Mouse (Mus musculus) layer of hippocampus, adult 2 months (tissue): ENCODE data around the gene C3. TPM values are rescaled to one million over a fixed set of nuclear protein-coding genes. Genes with fewer than 3 reads are reported as not detected.
A peak's percentile ranks its signal among the peaks of the same experiment; 100 is the strongest.

Experiments
- DNase-seq, 2 experiments: peaks; one replicate each; pipeline ENCODE4 v3.0.0; 2022; ENCODE audit warnings: low spot score in 2 of 2
- H3K27ac ChIP-seq: fragments of 200-600 bp; 2 replicates; pipeline ENCODE4 v1.8.1; 2022
- H3K4me3 ChIP-seq: fragments of 200-600 bp; 2 replicates; pipeline ENCODE4 v1.8.1; 2022; ENCODE audit warnings: mild to moderate bottlenecking
- CTCF ChIP-seq: fragments of 200-600 bp; conservative IDR thresholded peaks from 2 replicates; pipeline ENCODE4 v1.8.1; 2022; ENCODE audit warnings: antibody characterized with exemption, mild to moderate bottlenecking, moderate library complexity
- total RNA-seq, 2 experiments: library from RNA; stranded (reverse); gene quantifications; 2 replicates each; pipeline ENCODE4 v1.2.3; 2021

Gene C3
- total RNA-seq, 2 experiments from 2014 or later, result 0.97 to 0.98 TPM

GRCm38 (mm10) chr17:57229851-57230727, 2.2 kb upstream of the C3 start:
- no peak for TF ChIP-seq CTCF
- Histone ChIP-seq H3K27ac (no peak overlapping the region), H3K4me3 (no peak overlapping the region)
- no peak for DNase-seq

- DNase-seq, result no peak
- Histone ChIP-seq H3K27ac (no peak overlapping the region), H3K4me3 (no peak overlapping the region)
- TF ChIP-seq CTCF, result no peak
Measured at GRCm38 (mm10) chr17:57228873-57229272, 937 bp upstream of the C3 start.

GRCm38 (mm10) chr17:57227468-57227867, 468 bp downstream of the C3 start:
- TF ChIP-seq CTCF, result no peak
- H3K27ac ChIP-seq, result no peak overlapping the region

GRCm38 (mm10) chr17:57223313-57223712, 4.6 kb downstream of the C3 start:
- no peak overlapping the region for H3K27ac ChIP-seq
- H3K4me3 ChIP-seq, result no peak overlapping the region
- DNase-seq, result no peak
- TF ChIP-seq CTCF, result no peak

More at GRCm38 (mm10) chr17:57227468-57227867, 468 bp downstream of the C3 start:
- no peak overlapping the region for H3K4me3 ChIP-seq
- no peak for DNase-seq

GRCm38 (mm10) chr17:57221911-57222310, 6.0 kb downstream of the C3 start:
- no peak overlapping the region for H3K4me3 ChIP-seq
- DNase-seq, result no peak
- H3K27ac ChIP-seq, result no peak overlapping the region

GRCm38 (mm10) chr17:57219884-57220207, 8.1 kb downstream of the C3 start:
- Histone ChIP-seq H3K4me3 (no peak overlapping the region), H3K27ac (no peak overlapping the region)
- DNase-seq, result no peak
- peak; percentile 67 for TF ChIP-seq CTCF

More at GRCm38 (mm10) chr17:57221911-57222310, 6.0 kb downstream of the C3 start:
- no peak for TF ChIP-seq CTCF

- Histone ChIP-seq H3K27ac (no peak overlapping the region), H3K4me3 (no peak overlapping the region)
- DNase-seq, result peak; percentile 37 to 71
- TF ChIP-seq CTCF, result peak; percentile 71
Measured at GRCm38 (mm10) chr17:57219167-57219883, 8.6 kb downstream of the C3 start.

GRCm38 (mm10) chr17:57218335-57218900, 9.5 kb downstream of the C3 start:
- DNase-seq, result no peak
- Histone ChIP-seq H3K4me3 (no peak overlapping the region), H3K27ac (no peak overlapping the region)
- TF ChIP-seq CTCF, result no peak

GRCm38 (mm10) chr17:57214676-57215387, 13.1 kb downstream of the C3 start:
- DNase-seq, result peak in 1 of 2 experiments; percentile 14
- Histone ChIP-seq H3K27ac (no peak overlapping the region), H3K4me3 (no peak overlapping the region)
- no peak for TF ChIP-seq CTCF

GRCm38 (mm10) chr17:57211501-57211900, 16.4 kb downstream of the C3 start:
- no peak for DNase-seq
- TF ChIP-seq CTCF, result no peak
- Histone ChIP-seq H3K27ac (no peak overlapping the region), H3K4me3 (no peak overlapping the region)

- TF ChIP-seq CTCF, result no peak; the same call in 1 of the 2 replicates
- no peak overlapping the region for H3K27ac ChIP-seq
- DNase-seq, result no peak
- H3K4me3 ChIP-seq, result no peak overlapping the region
Measured at GRCm38 (mm10) chr17:57209330-57209729, 18.6 kb downstream of the C3 start.

- no peak overlapping the region for H3K4me3 ChIP-seq
- H3K27ac ChIP-seq, result no peak overlapping the region
- TF ChIP-seq CTCF, result no peak
- DNase-seq, result no peak
Measured at GRCm38 (mm10) chr17:57207938-57208337, 20.0 kb downstream of the C3 start.
